Comparison of ENCODE assay signal across 18 mouse cellular contexts in genomic region chr3:130961704-130962103, GRCm38 (mm10).
DNase-seq lines count a peak whose midpoint lies in the region; ATAC-seq lines count a peak whose summit lies in the region.
"Had no signal": no experiment of that assay in that cellular context is flagged by ENCODE, and none has a peak within 500 bp of the region (broad histone marks: within the 10 kb centered on the region; RNA-seq: fewer than 3 reads in every experiment).

No protein-coding gene starts in this region.

- WGBS in embryonic facial prominence, embryonic 11.5 days: 33% methylated on average over 6 of the region's 6 CpGs
- 37% methylated on average over 6 of the region's 6 CpGs for WGBS in embryonic facial prominence, embryonic 10.5 days
- 15% methylated on average over 6 of the region's 6 CpGs for WGBS in forebrain, embryonic 11.5 days
- 34% methylated on average over 6 of the region's 6 CpGs for WGBS in hindbrain, embryonic 13.5 days
- 14% methylated on average over 6 of the region's 6 CpGs for WGBS in midbrain, embryonic 15.5 days

- no peaks in the 10 kb centered on the region for H3K4me1 ChIP-seq in embryonic facial prominence, embryonic 11.5 days (ENCODE audit: control insufficient read depth, insufficient read depth, low read length)
- H3K4me1 ChIP-seq in embryonic facial prominence, embryonic 10.5 days: peaks cover 26% of the 10 kb centered on the region
- peaks cover 12% of the 10 kb centered on the region; the same call in 1 of the 2 replicates for H3K4me1 ChIP-seq in forebrain, embryonic 11.5 days (replicated peaks; ENCODE audit: control insufficient read depth, insufficient read depth, low read length)
- H3K4me1 ChIP-seq in hindbrain, embryonic 13.5 days (replicated peaks): peaks cover 27% of the 10 kb centered on the region
- H3K4me1 ChIP-seq in midbrain, embryonic 15.5 days: peaks cover 45% of the 10 kb centered on the region
- H3K4me1 ChIP-seq: stomach, embryonic 15.5 days had no signal

- H3K36me3 ChIP-seq in embryonic facial prominence, embryonic 11.5 days (replicated peaks; ENCODE audit: control insufficient read depth, insufficient read depth, low read depth, low read length): no peaks in the 10 kb centered on the region
- H3K36me3 ChIP-seq in embryonic facial prominence, embryonic 10.5 days (replicated peaks): no peaks in the 10 kb centered on the region
- no peaks in the 10 kb centered on the region for H3K36me3 ChIP-seq in forebrain, embryonic 11.5 days (ENCODE audit: control insufficient read depth, insufficient read depth, low read length)
- no peaks in the 10 kb centered on the region for H3K36me3 ChIP-seq in hindbrain, embryonic 13.5 days
- no peaks in the 10 kb centered on the region for H3K36me3 ChIP-seq in midbrain, embryonic 15.5 days (replicated peaks)
- H3K36me3 ChIP-seq: limb, embryonic 15.5 days; stomach, embryonic 15.5 days had no signal

- no peak overlapping the region for H3K27ac ChIP-seq in embryonic facial prominence, embryonic 11.5 days (replicated peaks; ENCODE audit: low read depth, low read length)
- H3K27ac ChIP-seq in embryonic facial prominence, embryonic 10.5 days (replicated peaks): no peak overlapping the region
- H3K27ac ChIP-seq in forebrain, embryonic 11.5 days (ENCODE audit: low read depth, low read length): peak overlapping the region; percentile 58
- H3K27ac ChIP-seq in hindbrain, embryonic 13.5 days: peak overlapping the region; percentile 61; the same call in 1 of the 2 replicates
- H3K27ac ChIP-seq in midbrain, embryonic 15.5 days: peak overlapping the region; percentile 86
- H3K27ac ChIP-seq: kidney, postnatal 0 days; limb, embryonic 15.5 days; stomach, embryonic 15.5 days had no signal

- intact Hi-C loops in left cerebral cortex, postnatal 10 days (cut with DNase I): no loop called here

- peak; percentile 2 for DNase-seq in embryonic facial prominence, embryonic 11.5 days (ENCODE audit: low spot score)
- no peak for DNase-seq in embryonic facial prominence, embryonic 10.5 days (ENCODE audit: low spot score)
- no peak for DNase-seq in forebrain, embryonic 11.5 days (ENCODE audit: low spot score)
- DNase-seq in kidney, postnatal 25 days: no peak
- DNase-seq in left cerebral cortex, postnatal 10 days (ENCODE audit: extremely low spot score in 1 of 2, low spot score in 2 of 2): no peak
- no peak for DNase-seq in layer of hippocampus, adult 9-10 months (ENCODE audit: low spot score)
- DNase-seq: adrenal gland, postnatal 25 days; cerebellum, adult 9-10 months; heart, adult 18-20 months; lung, embryonic 14.5 days had no signal

- H3K4me2 ChIP-seq in embryonic facial prominence, embryonic 11.5 days (ENCODE audit: low read depth, low read length): no peak overlapping the region
- peak overlapping the region; percentile 15; the same call in 1 of the 2 replicates for H3K4me2 ChIP-seq in forebrain, embryonic 11.5 days (ENCODE audit: low read depth, low read length, severe bottlenecking)
- H3K4me2 ChIP-seq in hindbrain, embryonic 13.5 days: no peak overlapping the region
- peak overlapping the region; percentile 41; the same call in 1 of the 2 replicates for H3K4me2 ChIP-seq in midbrain, embryonic 15.5 days
- H3K4me2 ChIP-seq: limb, embryonic 15.5 days; stomach, embryonic 15.5 days had no signal

- H3K4me3 ChIP-seq in embryonic facial prominence, embryonic 11.5 days (ENCODE audit: low read depth, low read length): no peak overlapping the region
- H3K4me3 ChIP-seq in embryonic facial prominence, embryonic 10.5 days: no peak overlapping the region
- H3K4me3 ChIP-seq in forebrain, embryonic 11.5 days (ENCODE audit: low read depth, low read length): no peak overlapping the region
- no peak overlapping the region for H3K4me3 ChIP-seq in hindbrain, embryonic 13.5 days
- no peak overlapping the region for H3K4me3 ChIP-seq in midbrain, embryonic 15.5 days
- H3K4me3 ChIP-seq: limb, embryonic 15.5 days; myocyte; stomach, embryonic 15.5 days had no signal

- ATAC-seq in embryonic facial prominence, embryonic 11.5 days (replicated peaks; ENCODE audit: insufficient number of reproducible peaks, low FRiP score, low TSS enrichment, low read depth): no peak
- peak; percentile 40 for ATAC-seq in forebrain, embryonic 11.5 days (replicated peaks; ENCODE audit: low FRiP score)
- peak; percentile 33 for ATAC-seq in hindbrain, embryonic 13.5 days (ENCODE audit: low FRiP score)
- peak; percentile 46; the same call in 1 of the 2 replicates for ATAC-seq in midbrain, embryonic 15.5 days (replicated peaks)
- ATAC-seq: activated CD4-positive, CD25-positive, alpha-beta regulatory T cell, adult 4 months; intestine, embryonic 16.5 days had no signal

- H3K27me3 ChIP-seq in embryonic facial prominence, embryonic 11.5 days (ENCODE audit: control insufficient read depth, insufficient read depth, low read length): no peaks in the 10 kb centered on the region
- H3K27me3 ChIP-seq in embryonic facial prominence, embryonic 10.5 days (replicated peaks; ENCODE audit: low read depth, poor library complexity, severe bottlenecking): peaks cover 10% of the 10 kb centered on the region
- no peaks in the 10 kb centered on the region for H3K27me3 ChIP-seq in forebrain, embryonic 11.5 days (ENCODE audit: control insufficient read depth, insufficient read depth, low read length)
- H3K27me3 ChIP-seq in hindbrain, embryonic 13.5 days: no peaks in the 10 kb centered on the region
- no peaks in the 10 kb centered on the region for H3K27me3 ChIP-seq in midbrain, embryonic 15.5 days (replicated peaks)
- H3K27me3 ChIP-seq: limb, embryonic 15.5 days; stomach, embryonic 15.5 days had no signal

- no peaks in the 10 kb centered on the region for H3K9me3 ChIP-seq in embryonic facial prominence, embryonic 11.5 days (replicated peaks; ENCODE audit: control insufficient read depth, low read length)
- no peaks in the 10 kb centered on the region for H3K9me3 ChIP-seq in embryonic facial prominence, embryonic 10.5 days
- no peaks in the 10 kb centered on the region for H3K9me3 ChIP-seq in forebrain, embryonic 11.5 days (ENCODE audit: control insufficient read depth, low read length)
- H3K9me3 ChIP-seq in hindbrain, embryonic 13.5 days: no peaks in the 10 kb centered on the region
- H3K9me3 ChIP-seq in midbrain, embryonic 15.5 days: no peaks in the 10 kb centered on the region
- H3K9me3 ChIP-seq: limb, embryonic 15.5 days; stomach, embryonic 15.5 days had no signal

- no peak overlapping the region for H3K9ac ChIP-seq in embryonic facial prominence, embryonic 11.5 days (replicated peaks; ENCODE audit: low read length)
- no peak overlapping the region for H3K9ac ChIP-seq in forebrain, embryonic 11.5 days (ENCODE audit: low read length)
- no peak overlapping the region for H3K9ac ChIP-seq in hindbrain, embryonic 13.5 days
- no peak overlapping the region for H3K9ac ChIP-seq in midbrain, embryonic 15.5 days
- H3K9ac ChIP-seq: limb, embryonic 15.5 days; stomach, embryonic 15.5 days had no signal

Comparison
In these comparisons a context has a peak if more than half of its experiments do, and no peak if none do; other contexts are left out.
1. H3K27ac ChIP-seq: peak in forebrain, embryonic 11.5 days (single experiment), hindbrain, embryonic 13.5 days (single experiment) and midbrain, embryonic 15.5 days (single experiment); none in embryonic facial prominence, embryonic 11.5 days (single experiment) and embryonic facial prominence, embryonic 10.5 days (single experiment).
2. H3K4me2 ChIP-seq: peak in forebrain, embryonic 11.5 days (single experiment) and midbrain, embryonic 15.5 days (single experiment); none in embryonic facial prominence, embryonic 11.5 days (single experiment) and hindbrain, embryonic 13.5 days (single experiment).